Mouse (Mus musculus) CH12F3 (cell line): ENCODE measurements around the gene Lnpep.
"Not testable (repeated sequence)": the region's sequence is repeated elsewhere in the genome, so short reads cannot be mapped to it uniquely, and the experiment has no call there.

Experiments used
- in situ Hi-C: fragments of 300-500 bp; cut with MboI; formaldehyde crosslinking; loops from 2 replicates; pipeline ENCODE4 v1.14.3; 2020; ENCODE audit warnings: low sequenced_read_pairs

Gene Lnpep

GRCm38 (mm10) chr17:17496730-17497129 lies 128.1 kb downstream of the Lnpep start:
- in situ Hi-C loops: no loop called here

GRCm38 (mm10) chr17:17496234-17496633 lies 128.6 kb downstream of the Lnpep start:
- in situ Hi-C loops: not testable (repeated sequence)

- in situ Hi-C loops: no loop called here
These were observed 132.7 kb downstream of the Lnpep start for GRCm38 (mm10) chr17:17492116-17492515.

GRCm38 (mm10) chr17:17491622-17492001 lies 133.2 kb downstream of the Lnpep start:
- in situ Hi-C loops: no loop called here

- in situ Hi-C loops: no loop called here
These were observed 133.8 kb downstream of the Lnpep start for GRCm38 (mm10) chr17:17490820-17491621.

- in situ Hi-C loops: no loop called here
These were observed 139.1 kb downstream of the Lnpep start for GRCm38 (mm10) chr17:17485789-17486188.
